Mouse (Mus musculus): ENCODE results near the gene Jak3.
"Not testable (repeated sequence)": the region's sequence is repeated elsewhere in the genome, so short reads cannot be mapped to it uniquely, and the experiment has no call there.

Jak3 gene

DNA sequence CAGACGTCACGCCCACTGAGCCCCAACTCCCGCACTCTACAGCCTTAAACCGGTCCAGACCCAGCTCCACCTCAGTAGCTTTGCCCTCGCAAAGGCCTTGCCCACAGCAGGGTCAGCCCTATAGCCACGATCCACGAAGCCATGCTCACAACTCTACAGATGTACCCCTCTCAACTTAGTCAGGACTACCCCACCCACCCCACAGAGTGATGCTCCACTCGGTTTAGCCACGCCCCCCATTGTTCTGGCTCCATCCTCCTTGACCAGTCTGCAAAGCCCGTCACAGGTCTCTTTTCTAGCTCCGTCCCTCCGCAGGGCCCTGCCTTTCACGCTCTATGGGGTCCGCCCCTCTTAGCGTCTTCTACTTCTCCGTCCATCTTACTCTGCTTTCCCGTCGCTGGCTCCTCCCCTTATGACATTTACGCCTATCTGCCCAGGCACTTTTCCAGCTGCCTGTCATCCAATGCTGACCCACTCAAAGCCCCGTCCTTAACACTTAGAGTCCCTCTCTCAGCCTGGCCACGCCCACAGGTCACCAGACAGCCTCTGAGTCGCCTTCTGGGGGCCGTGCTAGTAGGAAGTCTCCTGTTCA lies 10.1 kb downstream of the Jak3 start:
- no peak for DNase-seq (ENCODE audit: low read depth, low spot score)

- DNase-seq (ENCODE audit: low read depth, low spot score) = no peak
Observed at GRCm38 (mm10) chr8:71687616-71688015, 11.5 kb downstream of the Jak3 start.

- no peak for DNase-seq (ENCODE audit: low read depth, low spot score)
Observed at GRCm38 (mm10) chr8:71689028-71689427, 12.9 kb downstream of the Jak3 start, which contains the start of gene Insl3. Insl3 (plus strand) TSS chr8:71689214.

GRCm38 (mm10) chr8:71692509-71692908 lies 16.4 kb downstream of the Jak3 start:
- no peak for DNase-seq (ENCODE audit: low read depth, low spot score)

- no peak for DNase-seq (ENCODE audit: low read depth, low spot score)
Observed at GRCm38 (mm10) chr8:71693166-71694041, 17.3 kb downstream of the Jak3 start.

- not testable (repeated sequence) for DNase-seq (ENCODE audit: low read depth, low spot score)
Observed at GRCm38 (mm10) chr8:71695456-71695855, 19.4 kb downstream of the Jak3 start.

- DNase-seq (ENCODE audit: low read depth, low spot score) = no peak
Observed at GRCm38 (mm10) chr8:71700493-71701269, 24.6 kb downstream of the Jak3 start.

- no peak for DNase-seq (ENCODE audit: low read depth, low spot score)
Observed at GRCm38 (mm10) chr8:71701414-71702086, 25.5 kb downstream of the Jak3 start, which contains the start of gene B3gnt3. B3gnt3 (minus strand) TSS chr8:71701789.

DNA sequence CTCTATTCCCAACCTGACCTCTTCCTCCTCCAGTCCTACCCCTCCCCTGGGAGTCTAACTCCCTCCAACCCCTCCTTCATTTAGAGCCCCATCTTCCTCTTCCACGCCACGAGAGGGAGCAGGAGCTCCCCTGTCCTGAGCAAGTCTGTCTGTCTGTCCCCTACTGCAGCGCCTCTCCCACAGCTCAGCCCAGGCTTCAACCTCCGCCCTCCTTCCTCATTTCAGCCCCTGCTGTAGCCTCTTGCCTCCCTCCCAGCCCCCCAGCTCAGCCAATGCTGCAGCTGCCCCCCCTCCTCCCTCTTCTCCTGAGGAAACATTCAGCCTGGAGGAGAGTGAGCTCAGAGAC lies 26.0 kb downstream of the Jak3 start:
- DNase-seq (ENCODE audit: low read depth, low spot score) = no peak

- DNase-seq (ENCODE audit: low read depth, low spot score) = no peak
Observed at GRCm38 (mm10) chr8:71702923-71703322, 26.8 kb downstream of the Jak3 start.

DNA sequence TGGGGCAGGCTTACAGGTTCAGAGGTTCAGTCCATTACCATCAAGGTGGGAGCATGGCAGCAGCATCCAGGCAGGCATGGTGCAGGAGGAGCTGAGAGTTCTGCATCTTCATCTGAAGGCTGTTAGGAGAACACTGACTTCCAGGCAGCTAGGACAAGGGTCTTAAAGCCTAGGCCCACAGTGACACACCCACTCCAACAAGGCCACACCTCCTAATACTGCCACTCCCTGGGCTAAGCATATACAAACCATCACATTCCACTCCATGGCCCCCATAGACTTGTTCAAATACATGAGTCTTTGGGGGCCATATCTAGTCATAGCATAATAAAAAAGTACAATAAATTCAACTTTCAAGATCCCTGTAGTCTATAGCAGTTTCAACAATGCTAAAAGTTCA lies 27.3 kb downstream of the Jak3 start:
- not testable (repeated sequence) for DNase-seq (ENCODE audit: low read depth, low spot score)

- no peak for DNase-seq (ENCODE audit: low read depth, low spot score)
Observed at GRCm38 (mm10) chr8:71707874-71708273, 31.8 kb downstream of the Jak3 start.

- DNase-seq (ENCODE audit: low read depth, low spot score) = no peak
Observed at GRCm38 (mm10) chr8:71709134-71709799, 33.2 kb downstream of the Jak3 start.

GRCm38 (mm10) chr8:71709800-71710446 lies 33.8 kb downstream of the Jak3 start:
- DNase-seq (ENCODE audit: low read depth, low spot score) = peak; percentile 71

DNA sequence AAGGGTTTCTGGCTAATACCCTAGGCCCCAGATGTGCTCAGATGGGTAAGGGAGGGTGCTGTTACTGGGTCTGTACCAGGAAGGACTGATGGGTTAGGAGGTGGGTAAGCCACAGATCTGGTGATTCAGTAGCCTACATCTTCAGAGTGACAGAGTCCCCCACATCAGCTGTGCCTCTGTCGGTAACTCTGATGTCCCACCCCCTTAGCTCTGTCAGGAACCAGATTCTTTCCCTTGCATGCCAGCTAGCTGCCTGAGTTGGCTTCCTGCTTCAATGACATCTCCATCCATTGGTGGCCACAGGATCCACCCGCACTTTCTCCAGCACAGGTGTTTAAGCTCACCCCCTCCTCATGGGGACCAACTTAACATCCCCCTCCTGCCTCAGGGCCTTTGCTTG lies 35.5 kb downstream of the Jak3 start:
- no peak for DNase-seq (ENCODE audit: low read depth, low spot score)

DNA sequence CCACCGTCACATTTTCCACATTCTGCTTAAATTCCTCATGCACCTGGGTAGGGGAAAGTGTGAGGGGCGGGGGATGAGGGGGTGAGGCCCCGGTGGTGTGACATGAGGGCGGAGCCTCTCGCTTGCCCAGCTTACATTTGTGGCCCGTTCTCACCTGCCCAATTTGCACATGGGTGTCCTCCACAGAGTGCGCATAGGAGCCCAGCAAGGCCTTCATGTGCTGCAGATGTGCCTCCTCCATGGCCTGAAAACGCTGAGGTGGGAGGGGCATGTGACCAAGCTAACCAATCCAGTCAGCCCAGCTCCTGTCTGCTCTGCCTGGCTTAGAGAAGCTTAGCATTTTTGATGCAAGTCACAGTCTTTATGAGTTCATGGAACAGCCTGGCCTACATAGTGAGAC lies 39.4 kb downstream of the Jak3 start:
- DNase-seq (ENCODE audit: low read depth, low spot score) = no peak

DNA sequence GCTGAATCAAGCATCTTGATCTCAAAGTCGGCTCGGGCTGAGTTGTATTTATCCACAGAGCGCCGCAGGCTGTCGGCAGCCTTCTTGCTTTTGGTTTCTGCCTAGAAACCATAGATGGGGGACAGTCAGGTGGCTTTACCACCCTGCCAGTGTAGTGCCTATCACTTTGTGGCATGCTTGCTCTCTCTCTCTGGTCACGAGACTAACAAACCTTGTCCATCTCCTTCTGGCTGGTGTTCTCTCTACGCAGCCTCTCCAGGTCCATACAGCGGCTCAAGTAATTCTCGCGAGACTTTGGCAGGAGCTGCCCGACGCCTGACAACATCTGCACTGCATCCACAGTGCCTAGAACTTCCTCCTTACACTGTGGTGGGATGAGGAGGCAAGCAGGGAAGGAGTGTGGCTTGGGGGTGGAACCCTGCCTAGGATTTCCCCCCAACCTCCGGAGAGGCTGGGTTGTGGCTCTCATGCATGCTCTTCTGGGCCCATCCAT lies 40.5 kb downstream of the Jak3 start:
- no peak for DNase-seq (ENCODE audit: low read depth, low spot score)

- DNase-seq (ENCODE audit: low read depth, low spot score) = no peak
Observed at GRCm38 (mm10) chr8:71717096-71717495, 41.0 kb downstream of the Jak3 start.

GRCm38 (mm10) chr8:71718252-71718651 lies 42.2 kb downstream of the Jak3 start:
- no peak for DNase-seq (ENCODE audit: low read depth, low spot score)

DNA sequence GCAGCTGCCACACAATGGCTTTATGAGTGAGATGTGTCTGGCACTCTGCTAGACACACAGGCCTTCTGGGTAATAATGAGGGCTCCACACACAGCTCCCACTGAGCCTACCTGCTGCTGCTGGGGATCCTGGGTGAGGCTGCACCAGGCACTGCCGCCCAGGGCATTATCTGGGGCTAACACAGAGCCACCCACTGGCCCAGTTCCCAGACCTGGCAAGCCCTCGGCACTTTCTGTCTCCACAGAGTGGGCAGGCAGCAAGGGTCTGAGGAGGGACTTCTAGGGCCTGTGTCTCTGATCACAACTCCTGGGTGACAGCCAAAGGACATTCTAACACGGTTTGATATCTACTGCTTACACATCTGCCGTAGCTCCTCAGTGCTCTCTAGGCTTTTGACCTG lies 43.1 kb downstream of the Jak3 start:
- DNase-seq (ENCODE audit: low read depth, low spot score) = no peak

Data from forelimb bud, embryonic 11.5 days (tissue).